Mouse (Mus musculus) kidney, embryonic 14.5 days (tissue): ENCODE measurements at regions not wholly inside any gene's neighbourhood (a gene's known extent, or its start where the extent isn't known, plus 50 kb on each side); places are given as distances from the start of the nearest gene placed in this dataset.
A peak's percentile ranks its signal among the peaks of the same experiment; 100 is the strongest.

Source experiments
- ATAC-seq: fragments of 200-750 bp; cut with Nextera tagmentation; 2 replicates; pipeline ENCODE4 v1.8.0; 2017; ENCODE audit warnings: moderate number of reproducible peaks, mild to moderate bottlenecking, moderate TSS enrichment, moderate library complexity; ENCODE audit not compliant: low FRiP score, low TSS enrichment
- H3K27ac ChIP-seq: fragments of 300-500 bp; sonication (generic); 2 replicates; pipeline ENCODE4 v1.5.1; 2014; ENCODE audit warnings: low read depth, mild to moderate bottlenecking, low read length, moderate library complexity, mixed read lengths
- H3K27me3 ChIP-seq: fragments of 300-500 bp; sonication (generic); 2 replicates; pipeline ENCODE4 v1.6.1; 2014; ENCODE audit warnings: mild to moderate bottlenecking, low read length; ENCODE audit not compliant: control insufficient read depth, insufficient read depth
- H3K36me3 ChIP-seq: fragments of 300-500 bp; sonication (generic); 2 replicates; pipeline ENCODE4 v1.6.1; 2014; ENCODE audit warnings: low read length, mixed read lengths; ENCODE audit not compliant: control insufficient read depth, insufficient read depth
- H3K4me1 ChIP-seq: fragments of 300-500 bp; sonication (generic); 2 replicates; pipeline ENCODE4 v1.6.1; 2014; ENCODE audit warnings: low read length, mixed read lengths; ENCODE audit not compliant: control insufficient read depth, insufficient read depth
- H3K4me2 ChIP-seq: fragments of 300-500 bp; sonication (generic); replicated peaks from 2 replicates; pipeline ENCODE4 v1.6.1; 2014; ENCODE audit warnings: low read depth, mild to moderate bottlenecking, low read length
- H3K4me3 ChIP-seq: fragments of 300-500 bp; sonication (generic); 2 replicates; pipeline ENCODE4 v1.5.1; 2014; ENCODE audit warnings: mild to moderate bottlenecking, low read length
- H3K9ac ChIP-seq: fragments of 300-500 bp; sonication (generic); 2 replicates; pipeline ENCODE4 v1.6.1; 2014; ENCODE audit warnings: low read depth, mild to moderate bottlenecking, low read length, moderate library complexity
- H3K9me3 ChIP-seq: fragments of 300-500 bp; sonication (generic); 2 replicates; pipeline ENCODE4 v1.6.1; 2016; ENCODE audit warnings: low read length; ENCODE audit not compliant: control insufficient read depth
- WGBS: fragments of 180-500 bp; shearing (Covaris S2); extraction: QIAGEN DNeasy Blood & Tissue Kit; methylation state at CpG from one replicate; pipeline ENCODE4 v1.1.7; 2014; 5-methylcytosine and 5-hydroxymethylcytosine counted together

DNA sequence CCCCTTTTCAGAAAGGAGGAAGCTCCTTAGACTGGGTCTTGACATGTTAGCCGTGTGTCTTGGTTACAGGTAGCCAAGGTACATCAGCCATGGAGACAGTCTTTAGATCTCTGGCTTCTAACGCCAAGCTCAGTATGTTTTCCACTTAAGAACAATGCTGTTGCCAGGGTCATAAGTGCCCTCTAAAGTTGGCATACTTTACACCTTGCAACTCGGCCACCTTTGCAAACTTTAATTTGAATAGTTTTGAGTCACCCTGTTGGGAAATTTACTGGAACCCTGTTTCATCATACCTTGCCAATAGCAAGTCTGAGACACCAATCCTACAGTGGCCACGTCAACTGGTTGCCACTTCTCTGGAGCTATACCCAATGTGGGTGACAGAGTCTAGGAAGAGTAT lies 242.3 kb upstream of the Klf4 start:
- 89% methylated on average over 4 of the region's 4 CpGs for WGBS
- Histone ChIP-seq H3K4me3 (no peak overlapping the region), H3K4me1 (no peaks in the 10 kb centered on the region), H3K4me2 (no peak overlapping the region), H3K9me3 (no peaks in the 10 kb centered on the region), H3K27me3 (no peaks in the 10 kb centered on the region), H3K36me3 (no peaks in the 10 kb centered on the region), H3K27ac (no peak overlapping the region), H3K9ac (no peak overlapping the region)
- ATAC-seq = no peak

DNA sequence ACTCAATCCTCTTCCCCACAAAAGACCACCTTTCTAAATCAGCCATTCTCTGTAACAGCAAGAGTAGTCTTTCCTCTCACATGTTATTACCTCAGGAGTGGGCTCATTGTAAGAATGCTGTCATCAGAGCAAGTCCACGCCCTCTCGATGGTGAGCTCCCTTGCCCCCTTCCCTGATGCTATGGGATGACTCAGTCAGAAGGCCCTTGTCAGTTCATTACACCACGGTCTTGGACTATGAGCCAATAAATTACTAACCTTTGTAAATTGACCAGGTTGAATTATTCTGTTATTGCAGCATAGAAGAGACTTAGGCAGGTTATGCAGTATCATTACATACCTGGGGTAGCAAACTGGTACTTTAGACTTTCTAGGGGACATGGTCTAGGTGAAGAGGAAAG lies 237.4 kb upstream of the Klf4 start:
- no peak overlapping the region for H3K4me2 ChIP-seq
- WGBS = 89% methylated on average over 3 of the region's 3 CpGs

DNA sequence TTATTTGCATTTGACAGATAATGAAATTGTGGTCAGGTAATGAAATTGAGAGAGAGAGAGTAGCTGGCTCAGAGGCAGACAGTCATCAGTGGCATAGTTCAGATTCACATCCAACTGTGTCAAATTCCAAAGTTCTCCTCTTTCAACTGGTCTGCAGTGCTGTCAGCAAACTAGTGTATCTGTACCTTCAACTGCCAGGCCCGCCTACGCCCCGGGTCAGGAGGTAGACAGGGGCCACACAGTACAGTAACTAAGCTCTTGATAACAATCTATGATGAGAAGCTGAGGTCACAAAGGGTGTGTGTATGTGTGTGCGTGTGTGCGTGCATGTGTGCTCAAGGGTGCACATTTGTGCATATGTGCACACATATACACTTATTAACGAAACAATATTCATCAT lies 236.1 kb upstream of the Klf4 start:
- 91% methylated on average over 6 of the region's 6 CpGs for WGBS
- Histone ChIP-seq H3K4me2 (no peak overlapping the region), H3K9me3 (no peaks in the 10 kb centered on the region), H3K9ac (no peak overlapping the region), H3K36me3 (no peaks in the 10 kb centered on the region), H3K27ac (no peak overlapping the region), H3K27me3 (no peaks in the 10 kb centered on the region), H3K4me1 (no peaks in the 10 kb centered on the region), H3K4me3 (no peak overlapping the region)
- ATAC-seq = no peak

More for the DNA sequence above, 237.4 kb upstream of the Klf4 start:
- Histone ChIP-seq H3K36me3 (no peaks in the 10 kb centered on the region), H3K9ac (no peak overlapping the region), H3K27ac (no peak overlapping the region), H3K4me3 (no peak overlapping the region), H3K9me3 (no peaks in the 10 kb centered on the region), H3K27me3 (no peaks in the 10 kb centered on the region), H3K4me1 (no peaks in the 10 kb centered on the region)
- no peak for ATAC-seq

DNA sequence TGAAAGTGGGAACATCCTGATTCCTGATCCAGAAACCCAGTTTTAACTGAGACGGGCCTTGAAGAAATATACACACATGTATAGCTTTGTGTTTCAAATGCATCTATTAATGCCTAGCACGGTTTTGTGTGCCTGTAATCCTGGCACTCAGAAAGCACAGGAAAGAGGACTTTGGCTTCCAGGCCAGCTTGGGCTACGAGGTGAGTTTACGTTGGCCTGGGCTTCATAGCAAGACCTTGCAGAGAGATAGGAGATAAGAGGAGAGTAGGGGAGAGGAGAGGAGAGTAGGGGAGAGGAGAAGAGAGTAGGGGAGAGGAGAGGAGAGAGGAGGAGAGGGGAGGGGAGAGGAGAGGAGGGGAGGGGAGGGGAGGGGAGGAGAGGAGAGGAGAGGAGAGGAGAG lies 234.9 kb upstream of the Klf4 start:
- H3K27ac ChIP-seq = no peak overlapping the region
- H3K4me1 ChIP-seq = no peaks in the 10 kb centered on the region
- no peak overlapping the region for H3K9ac ChIP-seq
- H3K9me3 ChIP-seq = no peaks in the 10 kb centered on the region
- 82% methylated on average over 4 of the region's 4 CpGs for WGBS
- no peak overlapping the region for H3K4me2 ChIP-seq
- H3K36me3 ChIP-seq = no peaks in the 10 kb centered on the region
- H3K4me3 ChIP-seq = no peak overlapping the region
- no peaks in the 10 kb centered on the region for H3K27me3 ChIP-seq
- no peak for ATAC-seq

DNA sequence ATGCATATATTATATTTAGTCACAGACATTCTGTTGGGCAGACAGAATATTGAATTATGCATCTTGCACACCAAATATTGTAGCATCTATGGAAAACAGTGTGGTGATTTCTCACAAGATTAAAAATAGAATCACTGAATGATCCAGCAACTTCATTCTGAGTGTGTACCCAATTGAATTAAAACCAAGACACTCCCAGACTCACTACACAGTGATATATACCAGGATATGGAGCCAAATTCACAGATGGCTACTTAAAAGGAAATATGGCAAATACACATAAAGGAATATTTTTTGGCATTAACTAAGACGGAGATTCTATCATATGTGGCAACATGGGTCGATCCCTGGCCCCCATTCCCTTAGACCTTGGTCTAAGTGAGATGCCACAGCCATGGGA lies 233.5 kb upstream of the Klf4 start:
- Histone ChIP-seq H3K4me2 (no peak overlapping the region), H3K27me3 (no peaks in the 10 kb centered on the region), H3K9me3 (no peaks in the 10 kb centered on the region), H3K36me3 (no peaks in the 10 kb centered on the region), H3K4me1 (no peaks in the 10 kb centered on the region), H3K4me3 (no peak overlapping the region), H3K9ac (no peak overlapping the region), H3K27ac (no peak overlapping the region)
- 96% methylated on average over 2 of the region's 2 CpGs for WGBS
- no peak for ATAC-seq

DNA sequence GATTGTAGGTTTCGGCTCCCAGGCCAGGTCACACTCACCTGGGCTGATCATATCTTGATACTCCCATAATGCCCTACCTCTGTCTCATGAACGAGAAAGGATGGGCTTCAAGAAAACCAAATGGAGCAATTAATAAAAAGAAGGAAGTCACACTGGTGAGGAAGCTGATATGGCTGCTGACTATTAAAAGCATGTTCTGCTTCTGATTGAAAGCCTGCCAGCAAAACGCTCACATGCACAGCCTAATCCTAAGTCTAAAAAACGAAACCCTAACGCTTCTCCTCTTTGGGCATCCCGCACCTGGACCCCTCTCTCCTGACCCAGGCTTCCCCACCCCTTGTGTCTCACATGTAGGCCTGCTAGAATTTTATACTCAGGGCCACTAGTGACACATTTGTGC lies 230.8 kb upstream of the Klf4 start:
- H3K36me3 ChIP-seq = no peaks in the 10 kb centered on the region
- no peak overlapping the region for H3K4me2 ChIP-seq
- no peak overlapping the region for H3K27ac ChIP-seq
- ATAC-seq = no peak
- no peak overlapping the region for H3K4me3 ChIP-seq
- no peaks in the 10 kb centered on the region for H3K4me1 ChIP-seq
- no peak overlapping the region for H3K9ac ChIP-seq
- 82% methylated on average over 6 of the region's 6 CpGs for WGBS
- H3K9me3 ChIP-seq = no peaks in the 10 kb centered on the region
- H3K27me3 ChIP-seq = no peaks in the 10 kb centered on the region

DNA sequence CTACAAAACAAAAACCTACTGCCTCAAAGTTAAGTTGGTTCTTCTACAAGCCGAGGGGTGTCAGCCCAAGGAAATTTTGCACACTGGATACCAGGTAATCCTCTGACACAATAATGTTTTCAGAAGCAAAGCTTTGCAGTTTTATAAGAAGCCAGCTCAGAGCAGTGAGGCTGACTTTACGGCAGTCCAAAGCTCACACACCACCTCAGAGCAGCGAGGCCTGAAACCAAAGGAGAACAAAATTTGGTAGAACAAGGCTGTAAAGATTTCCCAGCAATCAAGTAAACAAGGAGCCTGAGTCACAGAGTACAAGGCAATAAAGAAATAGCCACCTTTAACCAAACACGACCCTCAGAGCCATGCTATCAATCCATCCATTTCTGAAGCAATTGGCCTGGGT lies 230.1 kb upstream of the Klf4 start:
- no peaks in the 10 kb centered on the region for H3K27me3 ChIP-seq
- no peak overlapping the region for H3K9ac ChIP-seq
- no peaks in the 10 kb centered on the region for H3K36me3 ChIP-seq
- no peaks in the 10 kb centered on the region for H3K4me1 ChIP-seq
- no peak overlapping the region for H3K4me3 ChIP-seq
- 46% methylated on average over 4 of the region's 4 CpGs for WGBS
- no peak overlapping the region for H3K4me2 ChIP-seq
- no peak for ATAC-seq
- no peaks in the 10 kb centered on the region for H3K9me3 ChIP-seq
- no peak overlapping the region for H3K27ac ChIP-seq

DNA sequence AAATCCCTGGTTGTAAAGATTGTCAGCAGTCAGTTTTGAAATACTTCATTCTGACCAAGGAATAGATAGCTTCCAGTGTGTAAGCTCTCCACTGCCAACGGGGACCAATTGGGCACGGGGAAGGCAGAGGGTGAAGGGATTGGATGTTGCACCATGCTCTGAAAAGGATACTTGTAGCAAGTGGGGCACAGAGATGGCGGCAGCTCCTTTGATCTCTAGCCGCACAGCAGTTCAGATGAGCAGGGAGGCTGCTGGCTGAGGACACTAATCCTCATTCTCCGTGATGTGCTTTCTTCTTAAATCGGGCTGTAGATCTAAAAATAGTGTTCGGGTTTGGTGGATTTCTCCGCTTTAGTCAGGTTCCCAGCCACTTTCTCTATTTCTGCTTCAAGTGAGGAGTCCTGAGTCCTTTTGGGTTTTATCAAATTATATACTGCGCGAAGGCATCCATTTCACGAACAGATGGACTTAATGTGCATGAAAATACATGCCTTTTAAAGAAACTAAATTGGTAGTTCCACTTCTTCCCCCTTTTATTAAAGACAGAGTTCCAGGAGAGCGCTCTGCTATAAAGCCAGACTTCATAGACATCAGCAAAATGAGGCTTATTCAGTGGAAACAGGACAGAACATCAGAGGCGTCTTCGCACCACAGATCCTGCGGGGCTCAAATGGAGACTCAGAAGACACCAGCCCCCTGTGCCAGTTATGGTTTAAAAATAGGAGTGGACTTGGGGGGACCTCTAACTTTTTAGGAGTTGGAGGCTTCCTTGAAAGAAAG lies 225.1 kb upstream of the Klf4 start:
- H3K4me3 ChIP-seq = no peak overlapping the region
- no peak overlapping the region for H3K9ac ChIP-seq
- H3K4me1 ChIP-seq = no peaks in the 10 kb centered on the region
- H3K4me2 ChIP-seq = no peak overlapping the region
- H3K27ac ChIP-seq = no peak overlapping the region
- H3K9me3 ChIP-seq = no peaks in the 10 kb centered on the region
- H3K36me3 ChIP-seq = no peaks in the 10 kb centered on the region
- ATAC-seq = peak; percentile 55; the same call in 1 of the 2 replicates
- WGBS = 52% methylated on average over 15 of the region's 15 CpGs
- no peaks in the 10 kb centered on the region for H3K27me3 ChIP-seq

DNA sequence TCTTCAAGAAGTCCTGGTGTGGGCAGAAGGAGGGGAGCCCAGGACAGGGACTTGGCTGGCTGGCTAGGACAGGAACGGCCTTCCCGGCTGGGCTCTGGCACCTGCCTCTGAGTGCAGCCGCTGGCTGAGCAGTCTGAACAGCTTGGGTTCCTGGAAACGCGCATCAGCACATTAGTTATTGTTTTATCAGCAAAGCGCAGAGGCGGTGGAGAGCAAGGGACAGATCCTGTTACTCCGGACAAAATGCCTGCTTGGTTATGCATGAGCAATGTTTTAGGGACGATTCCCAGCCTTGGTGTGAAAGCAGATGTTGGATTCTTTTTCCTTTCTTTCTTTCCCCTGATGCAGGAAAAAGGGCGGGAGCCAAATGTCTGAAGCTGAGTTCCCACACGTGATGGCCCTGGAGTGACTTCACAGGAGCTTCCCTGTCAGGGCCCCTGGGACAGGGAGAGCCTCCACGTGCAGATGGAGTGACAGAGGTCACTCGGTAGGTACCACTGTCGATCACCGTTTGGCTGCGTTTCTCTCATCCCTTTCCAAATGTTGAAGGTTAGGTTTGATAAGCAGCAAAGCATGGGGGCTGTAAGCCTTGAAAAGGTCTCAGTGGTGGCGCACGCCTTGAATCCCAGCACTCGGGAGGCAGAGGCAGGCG lies 217.8 kb upstream of the Klf4 start:
- Histone ChIP-seq H3K4me1 (no peaks in the 10 kb centered on the region), H3K9ac (no peak overlapping the region), H3K27me3 (no peaks in the 10 kb centered on the region), H3K9me3 (no peaks in the 10 kb centered on the region), H3K36me3 (no peaks in the 10 kb centered on the region), H3K27ac (no peak overlapping the region), H3K4me3 (no peak overlapping the region), H3K4me2 (no peak overlapping the region)
- 58% methylated on average over 20 of the region's 20 CpGs for WGBS
- ATAC-seq = peak; percentile 35; the same call in 1 of the 2 replicates
